Mouse (Mus musculus) liver, adult 2 months (tissue): Measurements from ENCODE around the gene Dnajc11.

Experiments used
- CTCF ChIP-seq: fragments of 200-500 bp; IDR thresholded peaks from 2 replicates; pipeline ENCODE4 v1.5.1; 2011; ENCODE audit warnings: low read depth, low read length, control low read depth
- POLR2A ChIP-seq: fragments of 200-500 bp; IDR thresholded peaks from 2 replicates; pipeline ENCODE4 v1.6.1; 2011; ENCODE audit warnings: low read length, control low read depth; ENCODE audit not compliant: insufficient read depth; ENCODE audit errors: extremely low read depth

DNA sequence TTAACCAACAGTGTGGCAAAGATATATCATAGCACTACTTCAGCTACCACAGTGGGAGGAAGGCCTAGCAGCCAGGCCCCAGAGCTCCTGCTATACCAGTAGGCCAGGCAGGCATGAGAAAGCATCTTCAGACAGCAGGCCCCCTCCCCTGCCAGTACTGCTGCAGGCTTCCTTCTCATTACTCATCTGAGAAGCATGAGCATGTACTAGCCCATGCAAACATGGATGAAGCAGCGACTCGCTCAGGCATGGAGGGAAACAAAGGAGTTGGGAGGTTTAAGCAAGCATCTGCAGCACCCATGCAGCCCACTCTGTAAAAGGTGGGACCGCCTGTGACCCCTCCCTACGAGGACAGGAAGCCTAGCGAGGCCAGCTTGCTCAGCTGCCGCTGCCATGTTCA, 85.6 kb downstream of the Dnajc11 start:
- TF ChIP-seq CTCF (no peak), POLR2A (no peak)
